Mouse (Mus musculus) gastrocnemius, postnatal 25 days (tissue): Measurements from ENCODE around the gene Znrd1as. TPM values are rescaled to one million over a fixed set of nuclear protein-coding genes. Genes with fewer than 3 reads are reported as not detected.

Experiments used
- DNase-seq: peaks from one replicate; pipeline ENCODE4 v3.0.0; 2022
- total RNA-seq, 2 experiments: library from RNA; stranded (reverse); gene quantifications; 1 replicate in 1 of 2; 2 replicates in 1 of 2; pipeline ENCODE4 v1.2.3; 2021

Gene Znrd1as
- total RNA-seq, 2 experiments from 2014 or later = 13.7 to 15.1 TPM

DNA sequence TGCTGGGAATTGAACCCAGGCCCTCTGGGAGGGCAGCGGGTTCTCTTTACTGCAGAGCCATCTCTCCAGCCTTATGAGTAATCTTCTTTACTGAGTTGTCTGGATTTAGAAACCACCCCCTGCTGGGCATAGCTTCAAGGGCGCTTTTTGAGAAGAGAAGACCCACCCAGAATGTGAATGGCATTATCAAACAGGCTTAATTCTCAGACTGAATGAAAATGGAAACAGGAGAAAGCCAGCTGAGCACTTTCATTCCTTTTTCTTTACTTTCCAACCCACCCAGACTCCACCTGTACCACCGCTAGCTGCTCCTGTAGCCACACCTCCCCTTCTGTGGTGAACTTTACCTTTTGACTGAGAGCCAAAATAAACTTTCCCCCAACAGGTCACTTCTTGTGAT, 37.1 kb downstream of the Znrd1as start:
- DNase-seq = no peak

DNA sequence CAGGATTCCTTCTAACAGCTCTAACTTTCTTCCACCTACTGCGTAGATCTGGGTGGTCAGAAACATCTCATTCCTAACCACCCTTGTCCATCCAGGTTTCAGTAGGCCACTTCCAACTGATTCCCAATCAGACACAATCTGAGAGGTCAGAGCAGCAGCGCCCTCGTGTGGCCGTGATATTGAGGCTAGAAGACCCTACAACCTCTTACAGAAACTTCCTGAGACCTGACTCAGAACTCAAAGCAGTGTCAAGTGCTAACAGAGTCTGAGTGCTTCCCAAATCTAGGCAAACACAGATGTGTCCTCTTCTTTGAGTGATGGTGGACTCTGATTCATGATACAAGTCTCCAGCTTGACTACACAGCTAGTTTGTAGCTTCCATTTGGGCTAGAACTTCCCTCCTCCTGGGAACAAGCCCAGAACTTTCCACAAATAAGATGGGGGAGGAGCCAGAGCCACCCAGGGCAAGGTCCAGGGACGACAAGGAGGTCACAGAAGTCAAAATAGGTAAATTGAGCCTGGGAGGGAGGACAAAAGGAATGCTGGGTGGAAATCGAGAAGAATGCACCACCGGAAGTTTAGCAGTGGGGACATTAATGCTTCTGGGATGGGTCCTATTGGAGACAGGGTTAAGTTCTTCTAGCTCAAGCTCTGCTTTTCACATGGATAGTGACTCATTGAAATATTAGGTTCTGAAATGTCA, 38.8 kb downstream of the Znrd1as start:
- peak; percentile 23 for DNase-seq

DNA sequence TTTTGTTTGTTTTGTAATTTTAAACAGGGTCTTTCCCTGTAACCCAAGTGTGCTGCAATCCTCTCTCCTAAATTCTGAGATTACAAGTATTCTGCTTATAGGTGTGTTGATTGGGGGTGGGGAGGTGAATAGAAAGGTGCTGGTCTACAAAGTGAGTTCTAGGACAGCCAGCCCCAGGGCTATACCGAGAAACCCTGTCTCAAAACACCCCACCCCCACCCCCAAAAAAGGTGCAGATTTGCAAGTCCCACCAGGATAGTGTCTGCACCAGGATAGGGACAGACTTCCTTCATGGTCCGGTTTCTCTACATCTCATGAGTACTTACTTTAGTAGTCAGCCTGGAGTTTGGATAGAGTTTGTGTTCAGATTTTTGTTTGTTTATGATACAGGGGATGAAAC, 40.1 kb downstream of the Znrd1as start:
- no peak for DNase-seq

DNA sequence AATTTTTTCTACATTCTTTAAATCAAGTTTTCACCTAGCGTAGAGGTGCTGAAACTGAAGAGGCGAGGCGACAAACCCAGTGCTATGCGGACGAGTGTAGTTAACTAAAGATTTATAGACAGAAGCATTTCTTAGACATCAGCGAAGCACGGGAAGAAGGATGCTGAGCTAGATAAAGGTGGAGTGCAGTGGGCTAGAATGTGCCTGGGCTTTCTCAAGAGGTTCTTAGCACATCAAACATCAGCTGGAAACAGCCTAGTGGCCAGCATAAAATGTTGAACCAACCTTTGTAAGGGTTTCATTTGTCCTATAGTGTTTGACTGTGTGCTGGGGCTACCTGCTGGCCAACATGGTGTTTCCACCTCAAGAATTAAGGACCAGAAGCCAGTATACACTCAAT, 42.5 kb downstream of the Znrd1as start, which contains the start of gene Zfp57:
Gene Zfp57 (plus strand): TSS at position 301 of the 400 bp plus-strand sequence.
- DNase-seq = no peak

DNA sequence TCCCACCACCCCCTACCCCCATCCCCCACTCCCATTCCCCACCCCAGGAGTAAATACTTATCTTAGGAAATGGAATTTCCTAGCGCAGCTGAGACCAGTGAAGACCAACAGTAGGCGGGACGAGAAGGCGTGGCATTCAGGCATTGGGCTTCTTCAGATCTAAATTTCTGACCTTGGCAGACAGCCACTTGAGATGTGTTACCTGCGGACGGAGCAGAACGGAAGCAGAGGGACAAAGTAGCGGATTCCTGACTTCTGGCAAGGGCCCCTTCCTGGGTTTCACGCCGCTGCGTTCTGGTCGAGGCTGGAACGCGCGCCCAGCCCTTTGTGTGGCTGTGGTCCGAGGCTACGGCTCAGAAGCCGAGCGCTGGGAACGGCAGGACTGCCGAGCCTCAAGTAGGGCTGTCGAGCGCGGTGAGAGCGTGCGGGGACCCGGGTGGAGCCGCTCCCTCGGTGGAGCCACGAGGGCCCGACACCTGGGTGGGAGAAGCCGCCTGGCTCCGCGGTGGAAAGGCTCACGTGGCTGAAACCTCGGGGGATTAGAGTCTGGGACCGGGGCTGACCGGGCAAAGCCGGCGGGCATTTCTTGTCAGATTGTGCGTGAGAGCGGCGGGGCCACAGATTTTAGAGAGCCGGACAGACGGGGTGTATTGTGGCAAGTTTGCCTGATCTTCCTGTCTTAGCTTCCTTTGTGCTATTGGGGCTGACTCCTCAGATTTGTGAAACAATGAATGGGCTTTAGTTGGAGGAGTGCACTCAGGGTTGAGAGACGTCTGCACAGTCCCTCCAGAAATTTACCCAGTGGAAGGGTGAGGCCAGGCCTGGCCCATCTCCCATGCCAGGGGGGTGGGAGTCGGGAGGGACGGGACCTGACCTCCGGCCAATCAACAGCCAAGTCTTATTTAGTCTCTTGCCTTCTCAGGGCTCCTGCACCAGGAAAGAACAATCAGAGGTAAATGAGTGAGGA, 44.3 kb downstream of the Znrd1as start:
- no peak for DNase-seq

DNA sequence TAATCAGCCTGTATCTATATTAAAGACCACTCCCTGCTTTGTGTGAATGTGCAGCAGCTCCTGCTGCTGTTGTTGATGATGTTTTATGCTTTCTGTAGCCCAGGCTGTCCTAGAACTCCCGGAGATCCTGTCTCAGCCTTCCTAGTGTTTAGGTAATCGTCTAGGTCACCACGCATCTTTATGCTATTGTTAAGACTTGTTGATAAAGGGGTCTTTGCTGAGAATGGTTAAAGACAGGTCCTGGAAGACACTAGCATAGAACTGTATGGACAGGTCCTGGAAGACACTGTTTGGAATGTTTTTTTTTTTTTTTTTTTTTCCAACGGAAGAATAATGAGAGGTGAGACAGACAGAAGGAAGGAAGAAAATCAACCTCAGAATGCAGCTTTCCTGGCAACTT, 45.0 kb downstream of the Znrd1as start:
- no peak for DNase-seq

DNA sequence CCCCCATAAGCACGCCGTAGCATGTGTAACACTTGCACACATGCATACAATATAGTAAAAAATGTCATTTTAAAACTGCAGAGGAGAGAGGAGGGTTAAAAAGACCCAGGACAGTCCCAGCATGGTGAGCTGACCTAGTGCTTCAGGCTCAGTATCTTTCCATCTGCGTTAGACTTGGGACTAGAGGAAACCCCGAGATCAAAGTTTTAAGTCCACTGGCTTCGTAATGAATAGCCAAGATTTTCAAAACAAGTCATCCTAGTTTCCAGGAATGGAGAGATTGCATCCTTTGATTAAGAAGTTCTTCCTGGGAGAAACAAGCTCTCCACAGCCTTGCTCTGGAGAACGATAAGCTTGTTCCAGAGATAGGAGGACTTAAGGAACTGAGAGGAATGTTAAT, 49.8 kb downstream of the Znrd1as start:
- no peak for DNase-seq

DNA sequence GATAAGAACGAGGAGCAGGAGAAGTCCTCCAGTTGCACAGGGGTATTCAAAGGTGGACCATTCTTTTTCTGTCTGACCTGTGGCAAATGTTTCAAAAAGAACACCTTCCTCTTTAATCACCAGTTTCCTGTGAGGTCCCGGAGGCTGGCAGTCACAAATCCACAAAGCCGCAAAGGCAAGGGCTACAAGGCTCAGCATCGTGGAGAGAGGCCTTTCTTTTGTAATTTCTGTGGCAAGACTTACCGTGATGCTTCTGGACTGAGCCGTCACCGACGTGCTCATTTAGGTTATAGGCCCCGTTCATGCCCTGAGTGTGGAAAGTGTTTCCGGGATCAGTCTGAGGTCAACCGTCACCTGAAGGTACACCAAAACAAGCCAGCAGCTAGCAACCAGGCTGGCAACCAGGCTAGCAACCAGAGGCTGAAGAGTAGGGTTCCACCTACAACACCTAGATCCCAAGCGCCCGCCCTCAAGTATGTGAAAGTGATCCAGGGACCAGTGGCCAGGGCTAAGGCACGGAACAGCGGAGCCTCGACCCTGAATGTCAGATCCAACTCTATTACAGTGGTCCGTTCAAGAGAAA, 51.2 kb downstream of the Znrd1as start:
- no peak for DNase-seq

DNA sequence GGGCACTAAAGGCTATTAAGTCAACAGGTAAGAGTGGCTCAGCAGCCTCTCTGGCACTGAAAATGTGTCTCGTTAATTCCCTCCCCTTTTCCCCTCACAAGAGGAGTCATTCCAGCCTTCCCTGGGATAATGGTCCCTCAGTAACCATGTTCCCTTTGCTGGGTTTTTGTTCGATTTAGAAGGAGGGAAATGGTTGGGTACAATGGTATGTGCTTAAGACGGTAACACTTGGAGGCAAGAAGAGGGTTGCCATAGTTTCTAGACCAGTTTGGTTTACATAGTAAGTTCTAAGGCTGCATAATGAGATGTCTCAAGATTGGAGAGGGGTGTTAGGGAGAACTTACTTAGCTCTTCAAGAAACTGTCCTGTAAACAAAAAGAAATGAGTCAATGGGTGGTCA, 53.3 kb downstream of the Znrd1as start:
- DNase-seq = no peak

DNA sequence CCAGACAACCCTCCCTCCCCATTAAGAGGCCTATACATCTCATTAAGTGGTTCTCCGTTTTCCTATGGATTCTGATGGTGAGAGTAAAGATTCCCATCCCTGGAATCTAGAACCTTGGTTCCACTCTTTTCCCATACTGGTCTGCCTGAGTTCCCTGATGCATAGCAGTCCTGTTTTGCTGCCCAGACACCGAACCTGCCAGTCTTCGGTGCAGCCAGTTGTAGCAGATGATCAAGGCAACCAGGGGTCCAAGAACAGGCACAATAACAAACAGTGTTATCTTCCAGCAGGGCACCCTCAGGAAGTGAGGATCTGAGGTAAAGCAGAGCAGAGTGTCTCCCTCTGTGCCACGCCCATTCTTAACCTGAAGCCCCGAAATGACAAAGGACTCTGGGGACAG, 53.7 kb downstream of the Znrd1as start:
- DNase-seq = no peak

Other genes with a start within 250 kb of the Znrd1as start
- not detected for gene H2-M10.5, start 185.7 kb upstream of the Znrd1as start, total RNA-seq
- not detected for gene H2-M10.6, start 146.4 kb upstream of the Znrd1as start, total RNA-seq
- gene Trim26, start 121.5 kb upstream of the Znrd1as start, total RNA-seq = 10 to 100 TPM; 15.2 to 16.7 TPM
- not detected for gene Trim15, start 91.4 kb upstream of the Znrd1as start, total RNA-seq
- under 1 TPM in 1 of 2 experiments, not detected in 1; 0.16 TPM for gene Trim10, start 89.0 kb upstream of the Znrd1as start, total RNA-seq
- gene Trim40, start 68.5 kb upstream of the Znrd1as start, total RNA-seq = not detected
- gene Trim31, start 60.5 kb upstream of the Znrd1as start, total RNA-seq = not detected
- under 1 TPM in 1 of 2 experiments, not detected in 1; 0.38 TPM for gene Rnf39, start 15.7 kb upstream of the Znrd1as start, total RNA-seq
- 10 to 100 TPM; 47.3 to 64.5 TPM for gene Ppp1r11, start 6.9 kb upstream of the Znrd1as start, total RNA-seq
- gene Znrd1, start within 50 bp of the Znrd1as start, total RNA-seq = 10 to 100 TPM; 18.0 to 20.6 TPM
- gene 2410137M14Rik, start 22.6 kb downstream of the Znrd1as start, total RNA-seq = not detected
- gene H2-M5, start 30.9 kb downstream of the Znrd1as start, total RNA-seq = not detected
- under 1 TPM; 0.78 to 0.82 TPM for gene Zfp57, start 42.6 kb downstream of the Znrd1as start, total RNA-seq
- gene Mog, start 64.8 kb downstream of the Znrd1as start, total RNA-seq = not detected
- gene Gabbr1, start 87.4 kb downstream of the Znrd1as start, total RNA-seq = 10 to 100 TPM in 1 of 2 experiments, 1 to 10 TPM in 1; 8.8 to 11.0 TPM
- gene Olfr90, start 129.9 kb downstream of the Znrd1as start, total RNA-seq = not detected
- not detected for gene Olfr91, start 139.7 kb downstream of the Znrd1as start, total RNA-seq
- gene Olfr92, start 161.5 kb downstream of the Znrd1as start, total RNA-seq = not detected
- not detected for gene Olfr93, start 202.9 kb downstream of the Znrd1as start, total RNA-seq
- gene Ubd, start 235.3 kb downstream of the Znrd1as start, total RNA-seq = not detected
- gene Olfr94, start 242.4 kb downstream of the Znrd1as start, total RNA-seq = not detected